Mouse (Mus musculus): Measurements from ENCODE around the gene Mab21l1. TPM values are rescaled to one million over a fixed set of nuclear protein-coding genes. Genes with fewer than 3 reads are reported as not detected.

Gene Mab21l1
- polyA plus RNA-seq, 1 experiment from 2014 or later, result 160 TPM

- no peaks in the 10 kb centered on the region for H3K36me3 ChIP-seq (ENCODE audit: control insufficient read depth, insufficient read depth, low read length)
- 44% methylated on average over 3 of the region's 3 CpGs for WGBS
- ATAC-seq, result no peak
- H3K9ac ChIP-seq (ENCODE audit: low read depth, low read length), result no peak overlapping the region
- no peak overlapping the region for H3K4me2 ChIP-seq (ENCODE audit: low read length)
- H3K27me3 ChIP-seq (replicated peaks; ENCODE audit: control insufficient read depth, insufficient read depth, low read length), result no peaks in the 10 kb centered on the region
- no peak overlapping the region for H3K27ac ChIP-seq (ENCODE audit: low read depth, low read length)
- no peak overlapping the region for H3K4me3 ChIP-seq (ENCODE audit: low read length)
- no peaks in the 10 kb centered on the region for H3K9me3 ChIP-seq (ENCODE audit: control insufficient read depth, low read length)
- H3K4me1 ChIP-seq (ENCODE audit: control insufficient read depth, insufficient read depth, low read depth, low read length), result 0 out of 2 replicates have a peak, but pooled peaks cover 5% of the 10 kb centered on the region
Measured at GRCm38 (mm10) chr3:55824864-55825263, 42.6 kb downstream of the Mab21l1 start.

- H3K9me3 ChIP-seq (ENCODE audit: control insufficient read depth, low read length), result no peaks in the 10 kb centered on the region
- H3K4me1 ChIP-seq (ENCODE audit: control insufficient read depth, insufficient read depth, low read depth, low read length), result peaks cover 8% of the 10 kb centered on the region; the same call in 1 of the 2 replicates
- WGBS, result 49% methylated on average over 10 of the region's 10 CpGs
- H3K4me2 ChIP-seq (ENCODE audit: low read length), result no peak overlapping the region
- no peaks in the 10 kb centered on the region for H3K27me3 ChIP-seq (replicated peaks; ENCODE audit: control insufficient read depth, insufficient read depth, low read length)
- H3K36me3 ChIP-seq (ENCODE audit: control insufficient read depth, insufficient read depth, low read length), result no peaks in the 10 kb centered on the region
- ATAC-seq, result no peak
- H3K9ac ChIP-seq (ENCODE audit: low read depth, low read length), result no peak overlapping the region
- H3K4me3 ChIP-seq (ENCODE audit: low read length), result no peak overlapping the region
- H3K27ac ChIP-seq (ENCODE audit: low read depth, low read length), result 0 out of 2 replicates have a peak overlapping the region, but pooled peaks have one; percentile 4
Measured at GRCm38 (mm10) chr3:55828481-55829256, 46.4 kb downstream of the Mab21l1 start.

GRCm38 (mm10) chr3:55830226-55830625 is 47.9 kb downstream of the Mab21l1 start:
- peaks cover 8% of the 10 kb centered on the region; the same call in 1 of the 2 replicates for H3K4me1 ChIP-seq (ENCODE audit: control insufficient read depth, insufficient read depth, low read depth, low read length)
- no peak overlapping the region for H3K27ac ChIP-seq (ENCODE audit: low read depth, low read length)
- 0 out of 2 replicates have a peak, but pooled peaks have one; percentile 31 for ATAC-seq
- H3K4me3 ChIP-seq (ENCODE audit: low read length), result no peak overlapping the region
- H3K27me3 ChIP-seq (replicated peaks; ENCODE audit: control insufficient read depth, insufficient read depth, low read length), result no peaks in the 10 kb centered on the region
- H3K4me2 ChIP-seq (ENCODE audit: low read length), result no peak overlapping the region
- H3K9me3 ChIP-seq (ENCODE audit: control insufficient read depth, low read length), result no peaks in the 10 kb centered on the region
- 49% methylated on average over 5 of the region's 5 CpGs for WGBS
- no peak overlapping the region for H3K9ac ChIP-seq (ENCODE audit: low read depth, low read length)
- no peaks in the 10 kb centered on the region for H3K36me3 ChIP-seq (ENCODE audit: control insufficient read depth, insufficient read depth, low read length)
